Mouse (Mus musculus) testis, adult 10 weeks (tissue): Measurements from ENCODE around the gene Prl3d1. TPM values are rescaled to one million over a fixed set of nuclear protein-coding genes. Genes with fewer than 3 reads are reported as not detected.

Experiments used
- polyA plus RNA-seq: library from polyadenylated mRNA; stranded (reverse); fragments of 350-450 nt; fragmentation: Illumina TruSeq; extraction: RNeasy Lipid Tissue Mini Kit (QIAGEN cat#74804); gene quantifications from one replicate; pipeline ENCODE4 v1.2.3, GENCODE M21; 2014; ENCODE audit warnings: low read depth, low replicate concordance

The Prl3d1 gene
- not detected for polyA plus RNA-seq

GRCm38 (mm10) chr13:27093890-27094289 is at the start of gene Prl3d1:
Gene Prl3d1, plus strand, starts transcription at chr13:27094190.

GRCm38 (mm10) chr13:27057270-27057669 is 36.7 kb upstream of the Prl3d1 start, which contains the start of gene Prl:
Gene Prl, plus strand, starts transcription at chr13:27057570.

GRCm38 (mm10) chr13:27121398-27121797 is 27.4 kb downstream of the Prl3d1 start, which contains the start of gene Prl3d2:
Gene Prl3d2, plus strand, starts transcription at chr13:27121698.

Other genes starting within 250 kb of the Prl3d1 start
- not detected for gene Prl, start 36.6 kb upstream of the Prl3d1 start, polyA plus RNA-seq
- gene Prl3d2, start 27.5 kb downstream of the Prl3d1 start, polyA plus RNA-seq, result not detected
- gene Prl3d3, start 62.6 kb downstream of the Prl3d1 start, polyA plus RNA-seq, result not detected
- 9.6 TPM for gene Prl3c1, start 102.5 kb downstream of the Prl3d1 start, polyA plus RNA-seq
- gene Prl3b1, start 147.7 kb downstream of the Prl3d1 start, polyA plus RNA-seq, result not detected
- not detected for gene Prl3a1, start 165.2 kb downstream of the Prl3d1 start, polyA plus RNA-seq
- not detected for gene Prl6a1, start 218.4 kb downstream of the Prl3d1 start, polyA plus RNA-seq